Mouse (Mus musculus): ENCODE results near the gene Mras. TPM values are rescaled to one million over a fixed set of nuclear protein-coding genes. Genes with fewer than 3 reads are reported as not detected.

Gene Mras
- total RNA-seq, 2 experiments from 2014 or later = 133 to 150 TPM

- DNase-seq (ENCODE audit: low spot score in 2 of 2) = no peak
These were observed 71.3 kb downstream of the Mras start for GRCm38 (mm10) chr9:99365906-99366305.

GRCm38 (mm10) chr9:99363076-99363475 is 74.1 kb downstream of the Mras start:
- no peak for DNase-seq (ENCODE audit: low spot score in 2 of 2)

DNA sequence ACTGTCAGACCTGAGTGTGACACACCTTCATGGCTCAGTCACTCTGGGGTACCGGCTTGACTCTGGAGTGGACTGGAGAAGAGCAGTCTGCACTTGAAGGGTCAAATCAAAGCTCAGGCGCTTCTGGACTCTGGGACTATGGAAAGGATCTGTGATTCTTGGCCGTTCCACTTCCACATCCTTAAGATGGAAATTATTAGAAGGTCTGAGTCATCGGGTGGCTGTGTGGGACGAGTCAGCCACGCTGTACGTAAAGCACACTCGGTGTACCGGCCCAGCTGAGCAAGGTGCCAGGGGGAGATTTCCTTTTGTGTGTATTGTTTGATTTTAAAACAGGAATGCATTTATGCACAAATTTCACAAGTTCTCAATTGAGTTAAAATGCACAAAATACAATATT is 75.2 kb downstream of the Mras start:
- DNase-seq (ENCODE audit: low spot score in 2 of 2) = no peak

DNA sequence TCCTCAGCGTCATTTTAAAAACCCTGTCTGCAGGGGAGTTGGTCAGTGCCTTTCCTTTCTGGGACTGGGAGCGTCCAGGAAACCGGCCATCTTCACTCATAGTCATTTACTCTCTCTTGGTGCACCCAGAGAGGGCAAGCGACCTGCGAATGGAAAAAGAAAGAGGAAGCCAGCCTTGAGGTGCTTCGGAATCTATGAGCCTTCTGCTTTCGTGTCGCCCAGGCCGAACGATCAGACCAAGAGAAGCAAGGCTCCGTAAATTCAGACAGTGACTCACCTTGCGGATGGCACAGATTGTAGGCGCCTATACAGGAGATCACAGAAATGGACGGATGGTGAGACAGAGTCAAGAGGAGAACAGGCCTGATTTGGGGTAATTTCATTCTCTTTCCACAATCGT is 78.2 kb downstream of the Mras start:
- DNase-seq (ENCODE audit: low spot score in 2 of 2) = no peak

GRCm38 (mm10) chr9:99357921-99358692 is 79.1 kb downstream of the Mras start, which contains the start of gene Esyt3:
Esyt3 (minus strand) TSS chr9:99358557.
- peak; percentile 20 to 42 for DNase-seq (ENCODE audit: low spot score in 2 of 2)

- no peak for DNase-seq (ENCODE audit: low spot score in 2 of 2)
These were observed 79.6 kb downstream of the Mras start for GRCm38 (mm10) chr9:99357561-99357920.

- no peak for DNase-seq (ENCODE audit: low spot score in 2 of 2)
These were observed 81.2 kb downstream of the Mras start for GRCm38 (mm10) chr9:99355971-99356370.

DNA sequence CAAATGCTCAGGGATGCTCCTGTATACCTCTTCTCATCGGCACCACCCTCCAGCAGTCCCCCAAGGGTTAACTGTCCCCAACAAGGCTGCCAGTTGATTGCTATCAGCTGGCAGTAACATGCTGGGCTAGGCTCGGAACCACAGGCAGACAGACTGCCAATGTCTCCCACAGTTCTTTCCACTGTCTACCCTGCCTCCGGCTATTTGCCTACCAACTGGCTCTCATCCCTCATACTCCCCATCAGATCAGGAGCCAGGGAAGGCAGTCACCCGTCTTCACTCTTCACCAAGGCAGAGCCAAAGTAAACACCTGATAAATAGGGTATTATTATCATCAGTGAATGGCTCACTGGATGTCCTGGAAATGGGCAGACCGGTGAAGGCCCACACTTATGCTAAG is 82.4 kb downstream of the Mras start:
- DNase-seq (ENCODE audit: low spot score in 2 of 2) = no peak

GRCm38 (mm10) chr9:99353390-99353789 is 83.8 kb downstream of the Mras start:
- DNase-seq (ENCODE audit: low spot score in 2 of 2) = no peak

DNA sequence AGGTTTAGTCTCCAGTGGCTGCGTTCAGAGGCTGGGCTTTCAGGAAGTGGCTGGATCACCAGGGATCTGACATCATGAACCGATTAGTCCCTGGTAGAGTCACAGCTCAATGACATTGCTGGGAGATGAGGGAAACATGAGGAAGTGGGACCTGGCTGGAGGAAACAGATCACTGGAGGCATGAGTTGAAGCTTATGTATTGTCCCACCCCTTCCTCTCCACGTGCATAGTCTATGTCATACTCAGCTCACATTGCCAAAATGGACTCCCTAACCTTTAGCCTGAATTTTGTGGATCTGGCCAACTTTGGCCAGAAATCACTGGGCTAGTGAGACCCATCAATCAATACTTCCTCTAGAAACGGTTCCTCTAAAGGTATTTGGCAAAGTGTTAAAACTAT is 84.2 kb downstream of the Mras start:
- no peak for DNase-seq (ENCODE audit: low spot score in 2 of 2)

GRCm38 (mm10) chr9:99345351-99345792 is 91.8 kb downstream of the Mras start:
- DNase-seq (ENCODE audit: low spot score in 2 of 2) = peak; percentile 64 to 74

- DNase-seq (ENCODE audit: low spot score in 2 of 2) = no peak
These were observed 95.6 kb downstream of the Mras start for GRCm38 (mm10) chr9:99341600-99341999.

DNA sequence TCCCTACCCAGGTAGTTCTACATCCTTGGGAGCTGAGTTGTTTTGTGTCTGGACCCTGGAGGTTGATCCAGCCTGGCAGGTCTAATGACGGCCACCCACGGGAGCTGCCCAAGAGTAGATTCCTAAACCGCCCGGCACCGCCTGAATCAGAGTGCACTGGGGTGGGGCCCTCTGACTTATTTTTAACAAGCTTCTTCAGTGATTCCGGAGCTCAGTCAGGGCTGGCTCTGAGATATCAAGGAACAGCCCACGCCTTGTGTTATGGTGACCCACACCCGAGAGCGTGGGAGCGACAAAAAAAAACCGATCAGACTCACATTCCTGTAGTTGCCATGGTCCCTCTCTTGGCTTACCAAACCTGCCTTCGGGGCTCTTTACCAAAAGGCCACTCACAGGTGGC is 97.1 kb downstream of the Mras start:
- no peak for DNase-seq (ENCODE audit: low spot score in 2 of 2)

GRCm38 (mm10) chr9:99339182-99339581 is 98.0 kb downstream of the Mras start:
- DNase-seq (ENCODE audit: low spot score in 2 of 2) = no peak

DNA sequence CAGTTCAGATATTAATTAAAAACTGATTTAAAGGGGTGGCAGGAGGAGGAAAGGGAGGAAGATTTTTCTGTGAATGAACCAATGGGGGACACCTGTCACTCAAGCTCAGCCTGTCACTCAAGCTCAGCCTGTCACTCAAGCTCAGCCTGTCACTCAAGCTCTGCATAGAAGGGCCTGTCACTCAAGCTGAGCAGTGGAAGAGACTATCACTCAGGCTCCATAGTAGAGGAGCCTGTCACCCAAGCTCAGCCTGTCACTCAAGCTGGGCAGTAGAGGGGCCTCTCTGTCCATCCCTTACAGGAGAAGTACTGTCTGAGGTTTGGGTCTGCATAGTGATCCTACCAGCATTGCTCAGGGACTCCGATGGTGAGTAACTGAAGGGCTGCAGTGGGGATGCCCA is 98.9 kb downstream of the Mras start:
- DNase-seq (ENCODE audit: low spot score in 2 of 2) = no peak

GRCm38 (mm10) chr9:99336538-99336937 is 100.6 kb downstream of the Mras start:
- no peak for DNase-seq (ENCODE audit: low spot score in 2 of 2)

Other genes starting within 250 kb of the Mras start
- not detected for gene Faiml, start 200.1 kb downstream of the Mras start, total RNA-seq (2021)
- 10 to 100 TPM; 22.6 to 23.6 TPM for gene Cep70, start 194.0 kb downstream of the Mras start, total RNA-seq (2021)
- 1 to 10 TPM; 1.6 to 2.4 TPM for gene Esyt3, start 78.8 kb downstream of the Mras start, total RNA-seq (2021)
- 1 to 10 TPM in 1 of 2 experiments, under 1 TPM in 1; 0.46 to 1.1 TPM for gene Nme9, start 14.1 kb upstream of the Mras start, total RNA-seq (2021)
- 10 to 100 TPM; 53.6 to 55.1 TPM for gene Armc8, start 131.5 kb upstream of the Mras start, total RNA-seq (2021)
- 10 to 100 TPM; 12.4 to 15.9 TPM for gene Dbr1, start 138.4 kb upstream of the Mras start, total RNA-seq (2021)
- not detected for gene A4gnt, start 175.1 kb upstream of the Mras start, total RNA-seq (2021)
- gene Dzip1l, start 192.1 kb upstream of the Mras start, total RNA-seq (2021) = 10 to 100 TPM; 20.2 to 27.3 TPM

Measured in layer of hippocampus, adult 18-20 months (tissue).